Mouse (Mus musculus): ENCODE data around the gene Dscam. TPM values are rescaled to one million over a fixed set of nuclear protein-coding genes. Genes with fewer than 3 reads are reported as not detected.

Dscam gene
- polyA plus RNA-seq, 1 experiment from 2014 or later: 11.1 TPM

- Histone ChIP-seq H3K9me3 (no peaks in the 10 kb centered on the region), H3K4me3 (replicated peaks) (no peak overlapping the region), H3K36me3 (no peaks in the 10 kb centered on the region), H3K27ac (peak overlapping the region; percentile 73), H3K4me1 (replicated peaks) (peaks cover 35% of the 10 kb centered on the region), H3K9ac (replicated peaks) (no peak overlapping the region), H3K4me2 (replicated peaks) (no peak overlapping the region), H3K27me3 (no peaks in the 10 kb centered on the region)
- peak; percentile 87 for ATAC-seq
- 45% methylated on average over 5 of the region's 5 CpGs for WGBS
Observed at GRCm38 (mm10) chr16:97098508-97098907, 72.0 kb downstream of the Dscam start.

GRCm38 (mm10) chr16:97096709-97097108 lies 73.8 kb downstream of the Dscam start:
- Histone ChIP-seq H3K4me2 (replicated peaks) (no peak overlapping the region), H3K36me3 (no peaks in the 10 kb centered on the region), H3K4me3 (replicated peaks) (no peak overlapping the region), H3K4me1 (replicated peaks) (peaks cover 35% of the 10 kb centered on the region), H3K27me3 (no peaks in the 10 kb centered on the region), H3K9me3 (no peaks in the 10 kb centered on the region), H3K27ac (no peak overlapping the region), H3K9ac (replicated peaks) (no peak overlapping the region)
- 100% methylated on average over 2 of the region's 2 CpGs for WGBS
- ATAC-seq: no peak

GRCm38 (mm10) chr16:97095496-97095895 lies 75.1 kb downstream of the Dscam start:
- Histone ChIP-seq H3K9me3 (no peaks in the 10 kb centered on the region), H3K4me1 (replicated peaks) (peaks cover 34% of the 10 kb centered on the region), H3K36me3 (no peaks in the 10 kb centered on the region), H3K4me3 (replicated peaks) (no peak overlapping the region), H3K4me2 (replicated peaks) (no peak overlapping the region), H3K9ac (replicated peaks) (no peak overlapping the region), H3K27me3 (no peaks in the 10 kb centered on the region), H3K27ac (no peak overlapping the region)
- WGBS: 93% methylated on average over 1 of the region's 1 CpGs
- ATAC-seq: no peak

GRCm38 (mm10) chr16:97089339-97089738 lies 81.2 kb downstream of the Dscam start:
- no peak overlapping the region for H3K9ac ChIP-seq (replicated peaks)
- no peaks in the 10 kb centered on the region for H3K9me3 ChIP-seq
- H3K4me3 ChIP-seq (replicated peaks): no peak overlapping the region
- H3K4me2 ChIP-seq (replicated peaks): no peak overlapping the region
- WGBS: 56% methylated on average over 3 of the region's 3 CpGs
- H3K36me3 ChIP-seq: no peaks in the 10 kb centered on the region
- no peaks in the 10 kb centered on the region for H3K4me1 ChIP-seq (replicated peaks)
- no peak for ATAC-seq
- no peak overlapping the region for H3K27ac ChIP-seq
- H3K27me3 ChIP-seq: no peaks in the 10 kb centered on the region

GRCm38 (mm10) chr16:97083694-97084093 lies 86.9 kb downstream of the Dscam start:
- Histone ChIP-seq H3K27me3 (no peaks in the 10 kb centered on the region), H3K27ac (no peak overlapping the region), H3K9me3 (no peaks in the 10 kb centered on the region), H3K9ac (replicated peaks) (no peak overlapping the region), H3K4me1 (replicated peaks) (no peaks in the 10 kb centered on the region), H3K36me3 (no peaks in the 10 kb centered on the region), H3K4me3 (replicated peaks) (no peak overlapping the region), H3K4me2 (replicated peaks) (no peak overlapping the region)
- ATAC-seq: no peak
- 53% methylated on average over 2 of the region's 2 CpGs for WGBS

GRCm38 (mm10) chr16:97075920-97076572 lies 94.5 kb downstream of the Dscam start:
- H3K4me2 ChIP-seq (replicated peaks): no peak overlapping the region
- H3K4me3 ChIP-seq (replicated peaks): no peak overlapping the region
- no peak for ATAC-seq
- no peaks in the 10 kb centered on the region for H3K36me3 ChIP-seq
- WGBS: 93% methylated on average over 4 of the region's 4 CpGs
- H3K9ac ChIP-seq (replicated peaks): no peak overlapping the region
- no peaks in the 10 kb centered on the region for H3K9me3 ChIP-seq
- H3K27ac ChIP-seq: no peak overlapping the region
- H3K4me1 ChIP-seq (replicated peaks): peaks cover 8% of the 10 kb centered on the region
- H3K27me3 ChIP-seq: no peaks in the 10 kb centered on the region

- no peaks in the 10 kb centered on the region for H3K36me3 ChIP-seq
- H3K4me1 ChIP-seq (replicated peaks): peaks cover 8% of the 10 kb centered on the region
- 69% methylated on average over 6 of the region's 6 CpGs for WGBS
- H3K9ac ChIP-seq (replicated peaks): no peak overlapping the region
- H3K27me3 ChIP-seq: no peaks in the 10 kb centered on the region
- no peak overlapping the region for H3K4me3 ChIP-seq (replicated peaks)
- H3K9me3 ChIP-seq: no peaks in the 10 kb centered on the region
- H3K27ac ChIP-seq: no peak overlapping the region
- H3K4me2 ChIP-seq (replicated peaks): no peak overlapping the region
- no peak for ATAC-seq
Observed at GRCm38 (mm10) chr16:97075137-97075902, 95.2 kb downstream of the Dscam start.

- Histone ChIP-seq H3K9ac (replicated peaks) (no peak overlapping the region), H3K27me3 (no peaks in the 10 kb centered on the region), H3K9me3 (no peaks in the 10 kb centered on the region), H3K4me1 (replicated peaks) (peaks cover 8% of the 10 kb centered on the region), H3K4me3 (replicated peaks) (no peak overlapping the region), H3K27ac (no peak overlapping the region), H3K36me3 (no peaks in the 10 kb centered on the region), H3K4me2 (replicated peaks) (no peak overlapping the region)
- no peak for ATAC-seq
- 100% methylated on average over 1 of the region's 1 CpGs for WGBS
Observed at GRCm38 (mm10) chr16:97073847-97074246, 96.7 kb downstream of the Dscam start.

GRCm38 (mm10) chr16:97072624-97073023 lies 97.9 kb downstream of the Dscam start:
- Histone ChIP-seq H3K4me3 (replicated peaks) (no peak overlapping the region), H3K27me3 (no peaks in the 10 kb centered on the region), H3K27ac (no peak overlapping the region), H3K36me3 (no peaks in the 10 kb centered on the region), H3K9me3 (no peaks in the 10 kb centered on the region), H3K4me2 (replicated peaks) (no peak overlapping the region), H3K9ac (replicated peaks) (no peak overlapping the region), H3K4me1 (replicated peaks) (peaks cover 8% of the 10 kb centered on the region)
- no peak for ATAC-seq
- 95% methylated on average over 2 of the region's 2 CpGs for WGBS

GRCm38 (mm10) chr16:97066856-97067255 lies 103.7 kb downstream of the Dscam start:
- H3K9ac ChIP-seq (replicated peaks): no peak overlapping the region
- WGBS: 79% methylated on average over 4 of the region's 4 CpGs

GRCm38 (mm10) chr16:97062207-97062606 lies 108.3 kb downstream of the Dscam start:
- ATAC-seq: no peak
- H3K4me2 ChIP-seq (replicated peaks): no peak overlapping the region
- no peaks in the 10 kb centered on the region for H3K36me3 ChIP-seq
- H3K4me3 ChIP-seq (replicated peaks): no peak overlapping the region
- no peaks in the 10 kb centered on the region for H3K27me3 ChIP-seq
- H3K4me1 ChIP-seq (replicated peaks): peaks cover 3% of the 10 kb centered on the region
- H3K27ac ChIP-seq: no peak overlapping the region
- H3K9ac ChIP-seq (replicated peaks): no peak overlapping the region
- 87% methylated on average over 3 of the region's 3 CpGs for WGBS
- no peaks in the 10 kb centered on the region for H3K9me3 ChIP-seq

More at GRCm38 (mm10) chr16:97066856-97067255, 103.7 kb downstream of the Dscam start:
- Histone ChIP-seq H3K36me3 (no peaks in the 10 kb centered on the region), H3K4me2 (replicated peaks) (no peak overlapping the region), H3K4me1 (replicated peaks) (no peaks in the 10 kb centered on the region), H3K4me3 (replicated peaks) (no peak overlapping the region), H3K27me3 (no peaks in the 10 kb centered on the region), H3K27ac (no peak overlapping the region), H3K9me3 (no peaks in the 10 kb centered on the region)
- ATAC-seq: no peak

- Histone ChIP-seq H3K4me1 (replicated peaks) (peaks cover 6% of the 10 kb centered on the region), H3K27ac (no peak overlapping the region), H3K4me3 (replicated peaks) (no peak overlapping the region), H3K9me3 (no peaks in the 10 kb centered on the region), H3K36me3 (no peaks in the 10 kb centered on the region), H3K9ac (replicated peaks) (no peak overlapping the region), H3K27me3 (no peaks in the 10 kb centered on the region), H3K4me2 (replicated peaks) (no peak overlapping the region)
- no peak for ATAC-seq
- WGBS: 89% methylated on average over 7 of the region's 7 CpGs
Observed at GRCm38 (mm10) chr16:97061390-97061789, 109.2 kb downstream of the Dscam start.
